Mouse (Mus musculus) midbrain, embryonic 10.5 days (tissue): ENCODE measurements around the gene Dnajc13. TPM values are rescaled to one million over a fixed set of nuclear protein-coding genes. Genes with fewer than 3 reads are reported as not detected.

Source experiments
- DNase-seq: peaks from one replicate; pipeline ENCODE4 v3.0.0-alpha.2; 2017; ENCODE audit warnings: low spot score
- H3K27ac ChIP-seq: fragments of 300-500 bp; sonication (generic); replicated peaks from 2 replicates; pipeline ENCODE4 v1.5.1; 2016; ENCODE audit warnings: mild to moderate bottlenecking
- H3K27me3 ChIP-seq: fragments of 300-500 bp; sonication (generic); 2 replicates; pipeline ENCODE4 v1.6.1; 2016; ENCODE audit warnings: low read depth, mild to moderate bottlenecking; ENCODE audit not compliant: poor library complexity, severe bottlenecking
- H3K36me3 ChIP-seq: fragments of 300-500 bp; sonication (generic); 2 replicates; pipeline ENCODE4 v1.6.1; 2016; ENCODE audit warnings: mild to moderate bottlenecking, moderate library complexity
- H3K4me1 ChIP-seq: fragments of 300-500 bp; sonication (generic); 2 replicates; pipeline ENCODE4 v1.6.1; 2016
- H3K4me3 ChIP-seq: fragments of 300-500 bp; sonication (generic); 2 replicates; pipeline ENCODE4 v1.5.1; 2016; ENCODE audit warnings: mild to moderate bottlenecking, moderate library complexity
- H3K9me3 ChIP-seq: fragments of 300-500 bp; sonication (generic); replicated peaks from 2 replicates; pipeline ENCODE4 v1.6.1; 2016; ENCODE audit warnings: mild to moderate bottlenecking
- WGBS: fragments of 180-500 bp; shearing (Covaris S2); methylation state at CpG from one replicate; pipeline ENCODE4 v1.1.7; 2016; 5-methylcytosine and 5-hydroxymethylcytosine counted together
- polyA plus RNA-seq: library from polyadenylated mRNA; unstranded; fragments of >200 nt; fragmentation: Nextera tagmentation; extraction: Ambion mirVana; gene quantifications from 2 replicates; pipeline ENCODE4 v1.2.1, GENCODE M21; 2016

The Dnajc13 gene
- polyA plus RNA-seq, 1 experiment from 2014 or later: 15.9 TPM

GRCm38 (mm10) chr9:104275084-104275785, 12.5 kb upstream of the Dnajc13 start:
- H3K4me1 ChIP-seq: no peaks in the 10 kb centered on the region
- no peak overlapping the region for H3K27ac ChIP-seq
- H3K27me3 ChIP-seq: no peaks in the 10 kb centered on the region
- no peak for DNase-seq
- H3K9me3 ChIP-seq: no peaks in the 10 kb centered on the region
- no peak overlapping the region for H3K4me3 ChIP-seq
- H3K36me3 ChIP-seq: no peaks in the 10 kb centered on the region
- 90% methylated on average over 17 of the region's 17 CpGs for WGBS

- H3K9me3 ChIP-seq: no peaks in the 10 kb centered on the region
- WGBS: 83% methylated on average over 4 of the region's 4 CpGs
- H3K27ac ChIP-seq: no peak overlapping the region
These were observed 9.3 kb upstream of the Dnajc13 start for GRCm38 (mm10) chr9:104272057-104272456.

DNA sequence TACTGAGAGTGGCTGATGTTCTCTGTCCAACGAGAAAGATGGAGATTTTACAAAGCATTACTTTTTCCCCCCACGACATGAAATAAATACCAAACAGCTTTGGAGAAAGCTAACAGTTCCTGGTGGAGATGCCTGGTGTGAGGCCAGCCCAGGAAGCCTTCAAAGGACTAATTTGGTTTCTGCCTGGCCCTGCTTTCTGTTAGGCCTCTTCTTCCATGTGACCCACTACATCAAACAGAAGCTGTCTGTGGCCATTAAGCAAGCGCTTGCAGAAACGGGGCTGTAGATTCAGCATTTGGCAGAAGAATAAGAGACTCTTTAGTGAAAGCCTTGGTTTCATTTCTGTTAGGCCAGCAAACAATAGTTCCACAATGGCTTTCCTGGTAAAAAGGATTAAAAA, 8.9 kb upstream of the Dnajc13 start:
- Histone ChIP-seq H3K9me3 (no peaks in the 10 kb centered on the region), H3K27me3 (no peaks in the 10 kb centered on the region), H3K36me3 (no peaks in the 10 kb centered on the region), H3K27ac (no peak overlapping the region), H3K4me3 (no peak overlapping the region), H3K4me1 (peaks cover 4% of the 10 kb centered on the region; the same call in 1 of the 2 replicates)
- 83% methylated on average over 4 of the region's 4 CpGs for WGBS
- no peak for DNase-seq

More at GRCm38 (mm10) chr9:104272057-104272456, 9.3 kb upstream of the Dnajc13 start:
- no peak for DNase-seq
- Histone ChIP-seq H3K4me1 (peaks cover 4% of the 10 kb centered on the region; the same call in 1 of the 2 replicates), H3K36me3 (no peaks in the 10 kb centered on the region), H3K27me3 (no peaks in the 10 kb centered on the region), H3K4me3 (no peak overlapping the region)

- H3K27me3 ChIP-seq: no peaks in the 10 kb centered on the region
- no peaks in the 10 kb centered on the region for H3K36me3 ChIP-seq
- no peak for DNase-seq
- H3K4me3 ChIP-seq: no peak overlapping the region
- H3K9me3 ChIP-seq: no peaks in the 10 kb centered on the region
- WGBS: 83% methylated on average over 3 of the region's 3 CpGs
- no peak overlapping the region for H3K27ac ChIP-seq
- H3K4me1 ChIP-seq: peaks cover 4% of the 10 kb centered on the region; the same call in 1 of the 2 replicates
These were observed 7.2 kb upstream of the Dnajc13 start for GRCm38 (mm10) chr9:104269944-104270343.

DNA sequence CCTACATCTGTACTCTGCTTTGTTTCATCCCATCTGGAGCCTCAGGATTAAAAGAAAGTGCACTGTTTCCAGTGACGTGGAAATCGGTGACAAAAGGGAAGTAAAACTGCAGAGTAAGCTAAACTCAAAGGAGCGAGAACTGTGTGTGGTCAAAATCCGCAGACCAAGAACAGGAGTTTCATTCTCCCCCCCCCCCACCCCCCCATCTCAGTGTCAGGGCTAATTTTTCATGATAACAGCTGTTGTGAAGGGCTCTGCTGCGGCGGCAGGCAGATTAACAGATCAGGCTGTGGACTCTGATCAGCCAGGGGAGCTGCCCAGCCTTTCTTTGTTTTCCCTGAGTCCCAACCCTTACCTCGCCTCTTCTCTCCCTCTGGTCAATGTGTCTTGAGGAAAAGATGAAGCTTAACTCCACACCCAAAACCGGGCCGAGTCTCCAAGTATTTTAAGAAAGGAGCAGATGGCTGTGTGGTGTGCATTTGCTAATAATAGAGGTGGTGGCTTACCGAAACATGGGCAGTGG, 6.7 kb upstream of the Dnajc13 start:
- 51% methylated on average over 10 of the region's 10 CpGs for WGBS
- no peaks in the 10 kb centered on the region for H3K27me3 ChIP-seq
- H3K9me3 ChIP-seq: no peaks in the 10 kb centered on the region
- H3K27ac ChIP-seq: peak overlapping the region; percentile 55
- no peak overlapping the region for H3K4me3 ChIP-seq
- DNase-seq: peak; percentile 12
- no peaks in the 10 kb centered on the region for H3K36me3 ChIP-seq
- H3K4me1 ChIP-seq: peaks cover 4% of the 10 kb centered on the region; the same call in 1 of the 2 replicates

DNA sequence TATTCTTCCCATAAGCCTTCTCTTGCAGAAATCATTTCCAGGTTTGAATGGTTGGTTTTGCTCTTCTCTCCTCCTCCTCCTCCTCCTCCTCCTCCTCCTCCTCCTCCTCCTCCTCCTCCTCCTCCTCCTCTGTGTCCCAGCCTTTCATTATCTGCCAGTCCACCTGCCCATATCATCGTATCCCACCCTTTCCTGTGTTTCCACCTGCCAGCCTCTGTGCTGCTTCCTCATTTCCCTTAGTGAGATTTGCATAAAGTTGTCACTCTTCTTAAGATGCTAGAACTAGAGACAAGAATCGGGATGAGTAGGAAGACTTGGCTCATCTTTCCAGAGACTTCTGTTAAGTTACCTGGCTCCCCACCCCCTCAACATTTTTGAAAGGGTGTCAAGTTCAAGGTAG, 1.8 kb upstream of the Dnajc13 start:
- H3K27me3 ChIP-seq: no peaks in the 10 kb centered on the region
- DNase-seq: no peak
- peaks cover 28% of the 10 kb centered on the region for H3K4me1 ChIP-seq
- H3K9me3 ChIP-seq: no peaks in the 10 kb centered on the region
- WGBS: 86% methylated on average over 2 of the region's 2 CpGs
- no peak overlapping the region for H3K27ac ChIP-seq
- no peak overlapping the region for H3K4me3 ChIP-seq
- H3K36me3 ChIP-seq: no peaks in the 10 kb centered on the region

GRCm38 (mm10) chr9:104262016-104262762, 541 bp downstream of the Dnajc13 start:
- Histone ChIP-seq H3K27ac (peak overlapping the region; percentile 92), H3K9me3 (no peaks in the 10 kb centered on the region), H3K4me1 (peaks cover 27% of the 10 kb centered on the region), H3K36me3 (no peaks in the 10 kb centered on the region), H3K4me3 (peak overlapping the region; percentile 95), H3K27me3 (no peaks in the 10 kb centered on the region)
- DNase-seq: peak; percentile 12
- WGBS: under 1% methylated on average over 43 of the region's 46 CpGs

DNA sequence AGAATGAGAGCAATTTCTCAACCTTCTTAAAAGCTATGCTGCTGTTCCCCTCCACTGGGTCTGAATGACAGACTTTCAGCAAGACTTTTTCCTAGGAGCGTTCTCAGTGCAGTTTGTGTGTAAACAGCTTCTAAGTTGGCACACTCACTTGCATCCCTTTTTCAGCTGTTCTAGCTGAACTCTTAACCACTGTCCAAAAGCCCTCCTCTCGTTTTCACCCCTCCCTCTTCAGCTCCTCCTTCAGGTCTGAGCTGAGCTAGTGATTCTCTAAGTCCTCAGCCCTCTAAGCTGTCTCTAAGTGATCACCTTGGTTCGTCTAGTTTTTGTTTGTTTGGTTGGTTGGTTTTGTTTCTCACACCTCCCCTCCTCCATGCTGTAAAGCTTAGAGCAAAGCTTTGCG, 2.4 kb downstream of the Dnajc13 start:
- Histone ChIP-seq H3K4me3 (no peak overlapping the region), H3K4me1 (peaks cover 31% of the 10 kb centered on the region), H3K9me3 (no peaks in the 10 kb centered on the region), H3K27me3 (no peaks in the 10 kb centered on the region), H3K36me3 (no peaks in the 10 kb centered on the region), H3K27ac (no peak overlapping the region)
- 56% methylated on average over 4 of the region's 4 CpGs for WGBS
- DNase-seq: no peak

GRCm38 (mm10) chr9:104256085-104256484, 6.6 kb downstream of the Dnajc13 start:
- no peaks in the 10 kb centered on the region for H3K9me3 ChIP-seq
- H3K27me3 ChIP-seq: no peaks in the 10 kb centered on the region
- H3K4me1 ChIP-seq: peaks cover 15% of the 10 kb centered on the region
- no peak for DNase-seq
- H3K36me3 ChIP-seq: no peaks in the 10 kb centered on the region
- no peak overlapping the region for H3K4me3 ChIP-seq
- H3K27ac ChIP-seq: no peak overlapping the region
- WGBS: 73% methylated on average over 2 of the region's 2 CpGs

DNA sequence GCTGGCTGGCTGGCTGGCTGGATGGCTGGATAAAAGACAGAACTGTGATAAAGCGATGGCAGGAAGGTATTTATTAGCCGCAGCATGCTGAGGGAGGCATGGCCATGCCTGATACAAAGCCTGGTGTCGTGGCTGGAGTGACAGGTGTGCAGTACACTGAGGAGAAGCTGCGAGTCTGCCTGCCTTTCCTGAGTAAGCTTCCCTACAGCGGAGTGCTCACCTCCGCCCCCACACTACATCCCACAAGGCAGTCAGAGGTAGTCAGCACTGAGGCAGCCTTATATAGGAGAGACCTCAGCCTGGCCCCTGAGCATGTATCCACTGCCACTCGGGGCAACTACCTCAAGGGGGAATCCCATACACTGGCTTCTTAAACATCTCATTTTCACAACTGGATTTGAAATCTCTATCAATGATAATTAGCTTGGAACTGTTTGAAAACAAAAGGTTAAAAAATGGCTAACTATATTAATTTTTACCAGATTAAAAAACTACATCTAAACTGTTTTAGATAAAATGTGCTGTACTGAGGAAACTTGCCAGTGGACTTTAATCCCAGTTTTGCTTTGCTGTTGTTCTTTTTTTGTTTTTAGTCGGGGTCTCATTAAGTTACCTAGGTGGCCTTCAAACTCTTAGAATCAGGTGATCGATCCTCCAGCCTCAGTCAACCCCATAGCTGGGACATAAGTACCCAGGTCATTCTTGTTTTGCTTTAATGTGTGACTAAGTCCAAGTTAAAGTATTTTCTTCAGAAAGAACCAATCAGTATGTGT, 8.1 kb downstream of the Dnajc13 start:
- 0 out of 2 replicates have a peak, but pooled peaks cover 6% of the 10 kb centered on the region for H3K4me1 ChIP-seq
- no peak for DNase-seq
- no peaks in the 10 kb centered on the region for H3K9me3 ChIP-seq
- no peaks in the 10 kb centered on the region for H3K36me3 ChIP-seq
- WGBS: 73% methylated on average over 9 of the region's 9 CpGs
- no peak overlapping the region for H3K4me3 ChIP-seq
- H3K27me3 ChIP-seq: no peaks in the 10 kb centered on the region
- H3K27ac ChIP-seq: no peak overlapping the region

GRCm38 (mm10) chr9:104252637-104253036, 10.1 kb downstream of the Dnajc13 start:
- WGBS: 94% methylated on average over 3 of the region's 3 CpGs
- Histone ChIP-seq H3K27me3 (no peaks in the 10 kb centered on the region), H3K36me3 (no peaks in the 10 kb centered on the region), H3K4me3 (no peak overlapping the region), H3K27ac (no peak overlapping the region), H3K4me1 (0 out of 2 replicates have a peak, but pooled peaks cover 6% of the 10 kb centered on the region), H3K9me3 (no peaks in the 10 kb centered on the region)
- DNase-seq: no peak

- 0 out of 2 replicates have a peak, but pooled peaks cover 3% of the 10 kb centered on the region for H3K4me1 ChIP-seq
- H3K36me3 ChIP-seq: peaks cover 3% of the 10 kb centered on the region
- H3K27me3 ChIP-seq: no peaks in the 10 kb centered on the region
- no peak overlapping the region for H3K4me3 ChIP-seq
- H3K9me3 ChIP-seq: no peaks in the 10 kb centered on the region
- no peak overlapping the region for H3K27ac ChIP-seq
- DNase-seq: no peak
- 90% methylated on average over 4 of the region's 4 CpGs for WGBS
These were observed 11.0 kb downstream of the Dnajc13 start for GRCm38 (mm10) chr9:104251687-104252086.
